Mouse (Mus musculus) forelimb bud, embryonic 11.5 days (tissue): Measurements from ENCODE around the gene Chrne.
"Not testable (repeated sequence)": the region's sequence is repeated elsewhere in the genome, so short reads cannot be mapped to it uniquely, and the experiment has no call there.

Experiments used
- DNase-seq: peaks from one replicate; pipeline ENCODE4 v3.0.0-alpha.2; 2012; ENCODE audit warnings: low read depth, low spot score

The Chrne gene

GRCm38 (mm10) chr11:70585457-70585856 lies 33.6 kb downstream of the Chrne start:
- no peak for DNase-seq

GRCm38 (mm10) chr11:70583775-70584174 lies 35.2 kb downstream of the Chrne start:
- DNase-seq: no peak

GRCm38 (mm10) chr11:70583022-70583714 lies 35.8 kb downstream of the Chrne start:
- DNase-seq: no peak

GRCm38 (mm10) chr11:70582196-70582595 lies 36.8 kb downstream of the Chrne start:
- peak; percentile 17 for DNase-seq

- DNase-seq: no peak
Measured at GRCm38 (mm10) chr11:70580921-70581320, 38.1 kb downstream of the Chrne start.

- no peak for DNase-seq
Measured at GRCm38 (mm10) chr11:70580358-70580720, 38.7 kb downstream of the Chrne start.

GRCm38 (mm10) chr11:70579710-70580357 lies 39.2 kb downstream of the Chrne start:
- no peak for DNase-seq

GRCm38 (mm10) chr11:70578962-70579361 lies 40.1 kb downstream of the Chrne start:
- DNase-seq: no peak

GRCm38 (mm10) chr11:70577201-70577600 lies 41.8 kb downstream of the Chrne start:
- no peak for DNase-seq

- no peak for DNase-seq
Measured at GRCm38 (mm10) chr11:70573872-70574271, 45.1 kb downstream of the Chrne start.

- no peak for DNase-seq
Measured at GRCm38 (mm10) chr11:70572348-70572902, 46.6 kb downstream of the Chrne start.

- DNase-seq: no peak
Measured at GRCm38 (mm10) chr11:70571641-70572040, 47.4 kb downstream of the Chrne start.

GRCm38 (mm10) chr11:70570614-70571013 lies 48.4 kb downstream of the Chrne start:
- DNase-seq: not testable (repeated sequence)

GRCm38 (mm10) chr11:70566586-70566985 lies 52.4 kb downstream of the Chrne start:
- DNase-seq: peak; percentile 57
